Mouse (Mus musculus) C2C12 (cell line): ENCODE data around the gene Prl. TPM values are rescaled to one million over a fixed set of nuclear protein-coding genes. Genes with fewer than 3 reads are reported as not detected.
"Not testable (repeated sequence)": the region's sequence is repeated elsewhere in the genome, so short reads cannot be mapped to it uniquely, and the experiment has no call there.

Experiments used
- H3K27me3 ChIP-seq: one replicate; pipeline ENCODE4 v1.6.1; 2011; ENCODE audit not compliant: control insufficient read depth, insufficient read depth, insufficient read length
- H3K36me3 ChIP-seq: one replicate; pipeline ENCODE4 v1.6.1; 2011; ENCODE audit not compliant: control insufficient read depth, insufficient read depth
- H3K4me3 ChIP-seq: one replicate; pipeline ENCODE4 v1.5.1; 2011; ENCODE audit warnings: mild to moderate bottlenecking, control low read depth; ENCODE audit not compliant: poor library complexity, insufficient read depth, severe bottlenecking
- H3K79me2 ChIP-seq: one replicate; pipeline ENCODE4 v1.6.1; 2011; ENCODE audit not compliant: control insufficient read depth, insufficient read depth
- H3K79me3 ChIP-seq: one replicate; pipeline ENCODE4 v1.6.1; 2011; ENCODE audit warnings: low read depth, control low read depth
- H3ac ChIP-seq: one replicate; pipeline ENCODE3; 2011; ENCODE audit warnings: low read depth; ENCODE audit not compliant: control insufficient read depth, insufficient read length
- CEBPB ChIP-seq: IDR thresholded peaks from one replicate; pipeline ENCODE4 v1.6.1; 2011; ENCODE audit warnings: low read depth, mild to moderate bottlenecking, control low read depth, moderate library complexity
- CTCF ChIP-seq: IDR thresholded peaks from one replicate; pipeline ENCODE4 v1.5.1; 2011; ENCODE audit not compliant: control insufficient read depth, insufficient read depth, insufficient read length
- FOSL1 ChIP-seq: IDR thresholded peaks from one replicate; pipeline ENCODE4 v1.8.0; 2011; ENCODE audit warnings: mild to moderate bottlenecking, low read length; ENCODE audit not compliant: poor library complexity, insufficient read depth, severe bottlenecking
- MAX ChIP-seq: IDR thresholded peaks from one replicate; pipeline ENCODE4 v1.6.1; 2011; ENCODE audit warnings: mild to moderate bottlenecking, control low read depth
- MYOD1 ChIP-seq: IDR thresholded peaks from one replicate; pipeline ENCODE4 v1.6.1; 2011; ENCODE audit warnings: low read depth; ENCODE audit not compliant: control insufficient read depth, insufficient read length
- MYOG ChIP-seq: IDR thresholded peaks from one replicate; pipeline ENCODE4 v1.6.1; 2011; ENCODE audit not compliant: control insufficient read depth, insufficient read length; ENCODE audit errors: extremely low read depth
- USF1 ChIP-seq: IDR thresholded peaks from one replicate; pipeline ENCODE4 v1.6.1; 2011; ENCODE audit warnings: low read depth, mild to moderate bottlenecking, control low read depth, moderate library complexity
- polyA plus RNA-seq: library from polyadenylated mRNA; unstranded; fragments of >200 nt; fragmentation: generic; extraction: Trizol; gene quantifications from one replicate; pipeline ENCODE4 v1.2.1, GENCODE M21; 2012; ENCODE audit warnings: missing spikeins

Gene Prl
- polyA plus RNA-seq, 1 experiment, result not detected

DNA sequence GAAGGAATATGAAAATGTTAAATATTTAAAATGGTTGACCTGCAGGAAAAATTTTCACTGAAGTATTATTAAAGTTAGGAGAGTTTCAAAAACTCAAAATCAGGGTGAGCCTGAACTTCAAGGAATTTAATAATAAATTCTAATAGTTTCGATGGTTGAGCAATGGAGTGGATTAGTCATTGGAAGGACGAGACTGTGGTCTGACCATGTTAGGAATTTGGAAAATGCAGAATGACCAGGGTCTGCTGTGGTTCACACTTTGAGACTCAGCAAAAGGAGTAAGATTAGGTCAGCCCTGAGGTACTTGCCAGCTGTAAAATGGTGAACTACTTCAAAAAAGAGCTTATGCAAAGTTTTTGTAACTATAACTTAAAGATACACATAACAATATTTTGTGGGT, 24.4 kb upstream of the Prl start:
- Histone ChIP-seq H3K27me3 (no peaks in the 10 kb centered on the region), H3K4me3 (no peak overlapping the region), H3K79me3 (no peaks in the 10 kb centered on the region), H3ac (no peak overlapping the region), H3K36me3 (no peaks in the 10 kb centered on the region), H3K79me2 (no peaks in the 10 kb centered on the region)
- TF ChIP-seq CEBPB (peak; percentile 99), MAX (no peak), FOSL1 (peak; percentile 44), MYOD1 (no peak), USF1 (no peak), CTCF (no peak), MYOG (no peak)

DNA sequence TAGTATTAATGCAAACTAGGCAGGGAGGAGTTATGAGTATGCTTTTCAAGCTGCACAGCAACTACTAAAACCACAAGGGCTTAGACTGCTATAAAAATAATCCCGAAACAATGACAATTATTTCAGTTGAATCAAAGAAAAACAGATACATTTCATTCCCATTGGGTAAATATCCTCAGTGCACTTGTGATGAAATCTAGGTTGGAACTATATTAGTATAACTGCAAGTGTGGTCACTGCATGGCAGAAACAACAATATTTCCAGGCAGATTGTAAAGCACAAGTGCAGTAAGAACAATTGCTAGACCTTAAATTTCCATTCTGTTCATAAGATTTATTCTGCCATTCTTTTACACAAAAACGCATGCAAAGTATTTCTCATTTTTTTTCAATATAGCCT, 15.2 kb upstream of the Prl start:
- Histone ChIP-seq H3K27me3 (no peaks in the 10 kb centered on the region), H3K79me2 (no peaks in the 10 kb centered on the region), H3K36me3 (no peaks in the 10 kb centered on the region), H3ac (no peak overlapping the region), H3K4me3 (no peak overlapping the region), H3K79me3 (no peaks in the 10 kb centered on the region)
- TF ChIP-seq CEBPB, result peak; percentile 79
- TF ChIP-seq MAX, result no peak

DNA sequence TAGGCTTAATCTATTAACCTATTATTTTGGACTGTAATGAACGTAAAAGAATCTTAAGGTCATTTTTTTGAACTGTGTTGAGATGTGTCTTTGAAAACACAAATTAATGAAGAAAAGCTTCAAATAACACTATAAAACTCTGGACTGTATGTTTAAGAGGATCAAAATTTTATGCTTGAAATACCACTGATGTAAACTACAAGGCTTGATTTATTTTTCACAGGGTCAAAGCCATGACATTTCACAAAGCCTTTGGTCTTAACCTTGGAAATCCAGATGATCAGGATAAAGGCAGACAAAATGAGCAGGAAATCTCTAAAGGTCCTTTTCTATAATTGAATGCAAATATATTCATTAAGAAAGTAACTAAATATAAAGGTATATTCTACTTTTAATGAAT, 14.0 kb upstream of the Prl start:
- Histone ChIP-seq H3K36me3 (no peaks in the 10 kb centered on the region), H3K79me2 (no peaks in the 10 kb centered on the region), H3K27me3 (no peaks in the 10 kb centered on the region), H3K79me3 (no peaks in the 10 kb centered on the region), H3K4me3 (no peak overlapping the region), H3ac (no peak overlapping the region)
- TF ChIP-seq FOSL1 (no peak), CEBPB (no peak), MYOD1 (no peak)

DNA sequence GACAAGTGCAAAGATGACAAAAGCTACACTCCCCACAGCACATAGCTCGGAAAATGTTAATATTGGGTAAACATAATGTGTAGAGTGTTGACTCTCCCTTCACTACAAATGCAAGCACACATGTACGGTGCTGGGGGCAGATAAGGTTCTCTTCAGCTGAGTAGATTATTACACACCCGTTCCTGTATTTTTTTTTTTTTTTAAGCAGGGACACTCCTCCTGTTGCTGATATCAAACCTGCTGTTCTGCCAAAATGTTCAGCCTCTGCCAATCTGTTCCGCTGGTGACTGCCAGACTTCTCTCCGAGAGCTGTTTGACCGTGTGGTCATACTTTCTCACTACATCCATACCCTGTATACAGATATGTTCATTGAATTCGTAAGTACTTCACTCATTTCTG, 1.8 kb downstream of the Prl start:
- Histone ChIP-seq H3K4me3 (no peak overlapping the region), H3K79me3 (no peaks in the 10 kb centered on the region), H3ac (no peak overlapping the region), H3K36me3 (no peaks in the 10 kb centered on the region), H3K27me3 (no peaks in the 10 kb centered on the region), H3K79me2 (no peaks in the 10 kb centered on the region)
- TF ChIP-seq CEBPB, result no peak
- no peak for TF ChIP-seq FOSL1
- TF ChIP-seq MAX, result no peak
- TF ChIP-seq MYOD1, result no peak
- TF ChIP-seq USF1, result no peak
- TF ChIP-seq CTCF, result no peak

DNA sequence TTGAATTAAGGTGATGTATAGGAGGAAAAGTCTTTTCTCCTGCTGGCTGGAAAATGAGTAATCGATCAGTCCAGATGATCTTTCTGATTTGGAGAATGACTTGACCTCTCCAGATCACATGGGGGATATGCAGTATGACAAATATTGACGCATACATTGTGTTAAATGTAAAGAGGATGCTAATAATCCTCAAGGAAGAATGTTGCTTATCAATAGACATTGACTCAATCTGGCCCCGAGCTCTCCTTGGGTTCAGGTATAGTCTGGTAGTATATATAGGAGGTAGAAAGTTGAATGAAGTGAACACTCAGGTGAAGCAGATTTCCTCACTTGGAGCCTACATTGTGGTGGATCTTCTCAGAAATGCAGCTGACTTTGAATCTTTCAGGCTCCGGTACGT, 36.5 kb downstream of the Prl start, which contains the start of gene Prl3d1:
Gene Prl3d1, plus strand, starts transcription at position 301 of the 400 bp plus-strand sequence.
- not testable (repeated sequence) for H3K27me3 ChIP-seq, H3K4me3 ChIP-seq, H3K79me2 ChIP-seq, H3ac ChIP-seq, H3K36me3 ChIP-seq, H3K79me3 ChIP-seq

Other genes starting within 250 kb of the Prl start
- gene Prl3d1, start 36.6 kb downstream of the Prl start, polyA plus RNA-seq, result not detected
- 0.21 TPM for gene Prl3d2, start 64.1 kb downstream of the Prl start, polyA plus RNA-seq
- 0.22 TPM for gene Prl3d3, start 99.2 kb downstream of the Prl start, polyA plus RNA-seq
- not detected for gene Prl3c1, start 139.1 kb downstream of the Prl start, polyA plus RNA-seq
- not detected for gene Prl3b1, start 184.3 kb downstream of the Prl start, polyA plus RNA-seq
- gene Prl3a1, start 201.9 kb downstream of the Prl start, polyA plus RNA-seq, result not detected